Mouse (Mus musculus) right cerebral cortex, adult 2 months (tissue): ENCODE measurements at regions not wholly inside any gene's neighbourhood (a gene's known extent, or its start where the extent isn't known, plus 50 kb on each side); places are given as distances from the start of the nearest gene placed in this dataset.

ENCODE experiments used
- DNase-seq, 2 experiments: peaks; one replicate each; pipeline ENCODE4 v3.0.0; 2021 to 2022; ENCODE audit warnings: low spot score in 2 of 2

- no peak for DNase-seq
Measured at GRCm38 (mm10) chr5:133712652-133713051, 386.9 kb upstream of the Castor2 start.

- peak; percentile 8 to 13 for DNase-seq
Measured at GRCm38 (mm10) chr5:133708881-133709280, 390.6 kb upstream of the Castor2 start.

- DNase-seq: no peak
Measured at GRCm38 (mm10) chr5:133686206-133686605, 413.3 kb upstream of the Castor2 start.

- no peak for DNase-seq
Measured at GRCm38 (mm10) chr5:133683021-133683420, 416.5 kb upstream of the Castor2 start.

GRCm38 (mm10) chr5:133676791-133677450, 422.6 kb upstream of the Castor2 start:
- peak; percentile 15 to 19 for DNase-seq

- DNase-seq: no peak
Measured at GRCm38 (mm10) chr5:133675636-133676035, 423.9 kb upstream of the Castor2 start.

GRCm38 (mm10) chr5:133666473-133666872, 433.0 kb upstream of the Castor2 start:
- peak; percentile 63 to 66 for DNase-seq

GRCm38 (mm10) chr5:133662474-133663256, 436.8 kb upstream of the Castor2 start:
- DNase-seq: no peak

GRCm38 (mm10) chr5:133660351-133660750, 439.2 kb upstream of the Castor2 start:
- DNase-seq: no peak

- DNase-seq: no peak
Measured at GRCm38 (mm10) chr5:133656837-133657236, 442.7 kb upstream of the Castor2 start.

- DNase-seq: no peak
Measured at GRCm38 (mm10) chr5:133653431-133653830, 446.1 kb upstream of the Castor2 start.

- no peak for DNase-seq
Measured at GRCm38 (mm10) chr5:133650246-133650645, 449.3 kb upstream of the Castor2 start.

GRCm38 (mm10) chr5:133645696-133646195, 453.8 kb upstream of the Castor2 start:
- no peak for DNase-seq

- DNase-seq: no peak
Measured at GRCm38 (mm10) chr5:133643326-133643725, 456.2 kb upstream of the Castor2 start.

- DNase-seq: no peak
Measured at GRCm38 (mm10) chr5:133634481-133634880, 465.0 kb upstream of the Castor2 start.

GRCm38 (mm10) chr5:133631812-133632211, 467.7 kb upstream of the Castor2 start:
- no peak for DNase-seq

- no peak for DNase-seq
Measured at GRCm38 (mm10) chr5:133619347-133619746, 480.2 kb upstream of the Castor2 start.

GRCm38 (mm10) chr5:133601241-133601739, 498.2 kb upstream of the Castor2 start:
- no peak for DNase-seq

- DNase-seq: no peak
Measured at GRCm38 (mm10) chr5:133600630-133601029, 498.9 kb upstream of the Castor2 start.

GRCm38 (mm10) chr5:133598105-133598504, 501.4 kb upstream of the Castor2 start:
- DNase-seq: no peak

- no peak for DNase-seq
Measured at GRCm38 (mm10) chr5:133586492-133586891, 513.0 kb upstream of the Castor2 start.

- DNase-seq: peak; percentile 74 to 79
Measured at GRCm38 (mm10) chr5:133585181-133585580, 514.3 kb upstream of the Castor2 start.

GRCm38 (mm10) chr5:133576595-133576994, 522.9 kb upstream of the Castor2 start:
- no peak for DNase-seq
